Mouse (Mus musculus) subcutaneous adipose tissue, adult 2 months (tissue): ENCODE data around the gene Vmn1r45. TPM values are rescaled to one million over a fixed set of nuclear protein-coding genes. Genes with fewer than 3 reads are reported as not detected.

Experiments used
- polyA plus RNA-seq: library from polyadenylated mRNA; depleted of rRNA; stranded (reverse); fragments of >200 nt; gene quantifications from 2 replicates; pipeline ENCODE4 v1.2.3, GENCODE M21; 2012; ENCODE audit warnings: low replicate concordance; rRNA removed

Gene Vmn1r45
- not detected in 2 replicates for polyA plus RNA-seq

DNA sequence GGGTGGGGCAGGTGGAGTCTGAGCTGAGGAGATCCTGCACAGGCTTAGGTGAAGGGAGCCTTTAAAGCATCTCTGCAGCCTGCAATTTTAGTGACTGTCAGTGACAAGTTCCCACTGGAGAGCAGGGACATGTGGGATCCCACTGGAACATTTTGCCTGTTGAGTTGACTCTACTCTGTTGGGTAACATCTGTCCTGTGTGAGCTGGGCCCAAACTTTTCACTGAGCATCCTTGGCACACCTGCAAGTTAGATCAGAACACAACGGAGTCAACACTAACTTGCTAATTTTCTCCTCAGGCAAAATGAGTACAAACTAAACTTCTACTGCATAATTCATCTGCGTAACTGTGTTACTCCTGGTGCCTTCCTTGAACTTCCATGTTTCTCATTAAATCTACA lies at the start of gene Vmn1r45:
Gene Vmn1r45 (minus strand): TSS at position 101 of the 400 bp plus-strand sequence.

DNA sequence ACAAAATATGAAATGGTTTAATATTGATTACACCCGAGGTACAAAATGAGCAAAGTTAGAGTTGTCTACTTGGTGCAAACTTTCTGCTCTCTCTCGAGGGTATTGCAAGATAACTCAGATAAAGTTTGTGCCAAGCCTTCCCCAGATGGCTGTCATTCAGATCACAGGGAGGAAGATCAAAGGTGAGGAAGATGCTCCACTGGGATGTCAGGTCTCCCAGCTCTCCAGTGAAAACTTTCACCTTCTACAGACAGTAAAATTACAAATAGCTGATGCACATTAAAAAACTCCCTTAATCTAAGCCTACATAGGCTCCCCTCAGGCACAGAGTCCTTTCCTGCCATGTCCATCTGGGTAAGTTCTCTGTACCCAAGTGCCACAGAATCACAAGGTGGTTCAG lies 28.6 kb upstream of the Vmn1r45 start, which contains the start of gene Vmn1r46:
Gene Vmn1r46 (plus strand): TSS at position 301 of the 400 bp plus-strand sequence.

DNA sequence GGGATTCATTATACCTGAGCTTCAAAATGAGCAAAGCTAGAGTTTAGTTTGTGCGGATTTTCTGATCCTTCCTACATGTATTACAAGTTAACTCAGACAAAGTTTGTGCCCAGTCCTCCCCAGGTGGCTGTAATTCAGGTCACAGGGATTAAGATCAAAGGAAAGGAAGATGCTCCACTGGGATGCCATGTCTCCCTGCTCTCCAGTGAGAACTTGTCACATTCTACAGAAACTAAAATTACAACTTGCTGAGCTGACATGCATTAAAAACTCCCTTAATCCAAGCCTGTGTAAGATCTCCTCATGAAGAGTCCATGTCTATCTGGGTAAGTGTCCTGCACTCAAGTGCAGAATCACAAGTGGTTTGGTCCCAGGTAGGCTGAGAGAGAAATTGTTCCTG lies 57.0 kb downstream of the Vmn1r45 start, which contains the start of gene Vmn1r44:
Gene Vmn1r44 (plus strand): TSS at position 301 of the 400 bp plus-strand sequence.

Other genes with a start within 250 kb of the Vmn1r45 start
- not detected in 2 replicates for gene Vmn1r40, start 233.1 kb downstream of the Vmn1r45 start, polyA plus RNA-seq
- gene Vmn1r41, start 199.8 kb downstream of the Vmn1r45 start, polyA plus RNA-seq: not detected in 2 replicates
- gene Vmn1r42, start 64.2 kb downstream of the Vmn1r45 start, polyA plus RNA-seq: not detected in 2 replicates
- not detected in 2 replicates for gene Vmn1r43, start 64.2 kb downstream of the Vmn1r45 start, polyA plus RNA-seq
- not detected in 2 replicates for gene Vmn1r44, start 56.9 kb downstream of the Vmn1r45 start, polyA plus RNA-seq
- not detected in 2 replicates for gene Vmn1r46, start 28.7 kb upstream of the Vmn1r45 start, polyA plus RNA-seq
- gene Vmn1r47, start 75.5 kb upstream of the Vmn1r45 start, polyA plus RNA-seq: not detected in 2 replicates
- not detected in 2 replicates for gene Vmn1r48, start 96.2 kb upstream of the Vmn1r45 start, polyA plus RNA-seq
- gene Vmn1r49, start 137.9 kb upstream of the Vmn1r45 start, polyA plus RNA-seq: not detected in 2 replicates
- not detected in 2 replicates for gene Vmn1r50, start 160.8 kb upstream of the Vmn1r45 start, polyA plus RNA-seq
- gene Vmn1r51, start 182.0 kb upstream of the Vmn1r45 start, polyA plus RNA-seq: not detected in 2 replicates
- not detected in 2 replicates for gene Vmn1r52, start 234.2 kb upstream of the Vmn1r45 start, polyA plus RNA-seq